In genomic region chr1:20819771-20820605, GRCm38 (mm10) we compare ENCODE assay signal across 8 mouse cellular contexts. TPM values are rescaled to one million over a fixed set of nuclear protein-coding genes. Genes with fewer than 3 reads are reported as not detected.
DNase-seq lines count a peak whose midpoint lies in the region; ATAC-seq and TF ChIP-seq lines count a peak whose summit lies in the region.

Mcm3 (minus strand) TSS chr1:20820312.

- H3K27ac ChIP-seq in ES-E14 (ENCODE audit: insufficient read depth, low read depth, low read length, poor library complexity, severe bottlenecking): peak within 1 kb of the TSS; percentile 79
- H3K27ac ChIP-seq in forebrain, embryonic 15.5 days (replicated peaks): no peak within 1 kb of the TSS

- TF ChIP-seq POLR2A in lung, adult 2 months (IDR thresholded peaks at IDR 0.05; ENCODE audit: borderline replicate concordance, extremely low read depth, low read depth, low read length): no peak

- in situ Hi-C loops in ES-E14 (cut with MboI; ENCODE audit: low sequenced_read_pairs in 2 of 2, unreplicated experiment in 2 of 2): no loop called here

- no peaks in the 10 kb centered on the region; a peak in 1 of 4 replicates for H3K4me1 ChIP-seq in ES-E14 (ENCODE audit: control insufficient read depth in 2 of 2, insufficient read depth in 2 of 2, low read length in 2 of 2, poor library complexity in 1 of 2)
- peaks cover 25% of the 10 kb centered on the region for H3K4me1 ChIP-seq in forebrain, embryonic 15.5 days
- H3K4me1 ChIP-seq in lung, adult 2 months (ENCODE audit: control insufficient read depth, insufficient read depth, low read length): no peaks in the 10 kb centered on the region

- TF ChIP-seq CTCF in lung, adult 2 months (IDR thresholded peaks at IDR 0.05; ENCODE audit: insufficient read depth, low read length): no peak

- DNase-seq in ES-E14 (ENCODE audit: low read depth, low spot score): peak; percentile 97
- peak; percentile 91 for DNase-seq in cerebellum, adult 11-12 months
- peak; percentile 87 for DNase-seq in heart, postnatal 25 days (ENCODE audit: low spot score)
- peak; percentile 84 to 96 for DNase-seq in layer of hippocampus, adult 18-20 months (ENCODE audit: low spot score in 2 of 2)
- DNase-seq in lung, adult 2 months: peak; percentile 82
- DNase-seq in thymus, adult 18-20 months: peak; percentile 75 to 89

- H3K4me2 ChIP-seq in forebrain, embryonic 15.5 days (replicated peaks): peak within 1 kb of the TSS; percentile 93

- intact Hi-C loops in heart, postnatal 25 days (cut with DNase I): loop anchor here (2.0 to 5.0 kb wide), 3 partner anchors 71 to 345 kb away; partner anchors contain the start of genes Paqr8 and Tram2

- peak within 1 kb of the TSS; percentile 86 to 94 for H3K4me3 ChIP-seq in ES-E14 (ENCODE audit: insufficient read depth in 1 of 2, low read depth in 1 of 2, low read length in 2 of 2, poor library complexity in 1 of 2, severe bottlenecking in 1 of 2)
- H3K4me3 ChIP-seq in forebrain, embryonic 15.5 days: peak within 1 kb of the TSS; percentile 81
- H3K4me3 ChIP-seq in lung, adult 2 months (replicated peaks; ENCODE audit: extremely low read depth, low read depth, low read length): peak within 1 kb of the TSS; percentile 56

- peak within 1 kb of the TSS; percentile 99 for H3K9ac ChIP-seq in ES-E14 (ENCODE audit: insufficient read depth, low read depth, low read length, poor library complexity, severe bottlenecking)
- peak within 1 kb of the TSS; percentile 45 for H3K9ac ChIP-seq in forebrain, embryonic 15.5 days (replicated peaks)

- no peaks in the 10 kb centered on the region for H3K9me3 ChIP-seq in ES-E14 (ENCODE audit: control insufficient read depth, insufficient read depth, low read depth, low read length)
- H3K9me3 ChIP-seq in forebrain, embryonic 15.5 days: no peaks in the 10 kb centered on the region

- H3K27me3 ChIP-seq in forebrain, embryonic 15.5 days: no peaks in the 10 kb centered on the region

- ATAC-seq in forebrain, embryonic 15.5 days (replicated peaks): peak; percentile 99
- ATAC-seq in neutrophil, adult 5-6 weeks (ENCODE audit: extremely low read depth, insufficient number of reproducible peaks, low FRiP score, poor library complexity, severe bottlenecking): peak; percentile 97

- peaks cover 31% of the 10 kb centered on the region for H3K36me3 ChIP-seq in ES-E14 (ENCODE audit: control insufficient read depth, insufficient read depth, low read length, poor library complexity, severe bottlenecking)
- H3K36me3 ChIP-seq in forebrain, embryonic 15.5 days: no peaks in the 10 kb centered on the region

- under 1% methylated on average over 52 of the region's 52 CpGs for WGBS in forebrain, embryonic 15.5 days
- under 1% methylated on average over 52 of the region's 52 CpGs for WGBS in lung, adult 2 months

TF ChIP-seq in ES-E14, 5 proteins besides CTCF, POLR2A, EP300 and RAD21:
- TF ChIP-seq HCFC1 (IDR thresholded peaks at IDR 0.05; ENCODE audit: borderline replicate concordance, insufficient read depth, low read length) (peak; percentile 89), ZNF384 (IDR thresholded peaks at IDR 0.05; ENCODE audit: low read depth, low read length) (peak; percentile 89), MAFK (IDR thresholded peaks at IDR 0.05; ENCODE audit: insufficient read depth, low read depth, low read length) (no peak), ZC3H11A (IDR thresholded peaks at IDR 0.05; ENCODE audit: borderline replicate concordance, low read depth, low read length) (no peak), CHD2 (IDR thresholded peaks at IDR 0.05; ENCODE audit: low read depth, low read length) (peak; percentile 86)

RNA-seq across cellular contexts. Expression of gene Mcm3, which starts in this region (rescaled TPM):
- 178 and 179 TPM in 2 replicates for total RNA-seq in ES-E14 (2012; rRNA removed)
- polyA plus RNA-seq in forebrain, embryonic 15.5 days (2015; fragmentation: Nextera tagmentation; extraction: Ambion mirVana): 51.8 and 59.7 TPM in 2 replicates
- total RNA-seq in heart, postnatal 25 days (2021): 1 to 10 TPM; 4.7 to 5.4 TPM
- total RNA-seq in layer of hippocampus, adult 18-20 months (2021): 1 to 10 TPM; 3.8 to 4.2 TPM
- polyA plus RNA-seq in lung, adult 2 months (2012; rRNA removed): 8.0 and 15.7 TPM in 2 replicates
- 20.5 and 27.9 TPM in 2 replicates for total RNA-seq in neutrophil, adult 5-6 weeks (2017)
